Mouse (Mus musculus) brain, embryonic 14.5 days (tissue): Measurements from ENCODE around the gene C2cd4d.

Experiments
- CTCF ChIP-seq: fragments of 200-500 bp; IDR thresholded peaks from 2 replicates; pipeline ENCODE4 v1.5.1; 2012; ENCODE audit warnings: inconsistent platforms, mild to moderate bottlenecking, moderate library complexity, borderline replicate concordance; ENCODE audit not compliant: insufficient read depth, insufficient read length; ENCODE audit errors: extremely low read depth
- POLR2A ChIP-seq: fragments of 200-500 bp; IDR thresholded peaks from 2 replicates; pipeline ENCODE4 v1.6.1; 2012; ENCODE audit warnings: mild to moderate bottlenecking, inconsistent platforms, borderline replicate concordance; ENCODE audit not compliant: poor library complexity, insufficient read depth, insufficient read length, severe bottlenecking; ENCODE audit errors: extremely low read depth

DNA sequence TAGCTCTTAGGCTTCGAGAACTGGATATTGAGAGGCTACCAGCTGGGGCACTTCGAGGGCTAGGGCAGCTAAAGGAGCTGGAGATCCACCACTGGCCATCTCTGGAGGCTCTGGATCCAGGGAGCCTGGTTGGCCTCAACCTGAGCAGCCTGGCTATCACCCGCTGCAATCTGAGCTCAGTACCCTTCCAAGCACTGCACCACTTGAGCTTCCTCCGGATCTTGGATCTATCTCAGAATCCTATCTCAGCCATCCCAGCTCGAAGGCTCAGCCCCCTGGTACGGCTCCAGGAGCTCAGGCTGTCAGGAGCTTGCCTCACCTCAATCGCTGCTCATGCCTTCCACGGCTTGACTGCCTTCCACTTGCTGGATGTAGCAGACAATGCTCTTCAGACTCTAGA lies 40.2 kb downstream of the C2cd4d start:
- TF ChIP-seq CTCF (no peak), POLR2A (no peak)
